Mouse (Mus musculus) MEL (cell line): ENCODE data around the gene Mybpc2. TPM values are rescaled to one million over a fixed set of nuclear protein-coding genes. Genes with fewer than 3 reads are reported as not detected.

Experiments
- DNase-seq: peaks from one replicate; pipeline ENCODE4 v3.0.0; 2011; ENCODE audit warnings: low read depth, low spot score
- H3K27ac ChIP-seq: 2 replicates; pipeline ENCODE4 v1.5.1; 2012; ENCODE audit warnings: low read depth, mild to moderate bottlenecking, control low read depth, low read length, moderate library complexity; ENCODE audit not compliant: control insufficient read depth
- H3K27me3 ChIP-seq, 2 experiments: fragments of 150-350 bp in 1 of 2; sonication (generic) in 1 of 2; 2 replicates each; pipeline ENCODE4 v1.6.1; 2012; ENCODE audit warnings: low read length in 2 of 2, mild to moderate bottlenecking in 2 of 2, improper control_type of control experiment in 1 of 2, moderate library complexity in 1 of 2; ENCODE audit not compliant: insufficient read depth in 2 of 2, control insufficient read depth in 1 of 2
- H3K36me3 ChIP-seq, 2 experiments: 2 replicates each; pipeline ENCODE4 v1.6.1; 2012 to 2014; ENCODE audit warnings: low read length in 2 of 2, improper control_type of control experiment in 1 of 2, inconsistent platforms in 1 of 2, mild to moderate bottlenecking in 1 of 2; ENCODE audit not compliant: insufficient read depth in 2 of 2, control insufficient read depth in 1 of 2
- H3K4me1 ChIP-seq, 2 experiments: fragments of 150-350 bp in 1 of 2; sonication (generic) in 1 of 2; 2 replicates each; pipeline ENCODE4 v1.6.1; 2012; ENCODE audit warnings: low read length in 2 of 2, improper control_type of control experiment in 1 of 2, mild to moderate bottlenecking in 1 of 2; ENCODE audit not compliant: insufficient read depth in 2 of 2, control insufficient read depth in 1 of 2
- H3K4me3 ChIP-seq, 2 experiments: fragments of 150-350 bp in 1 of 2; sonication (generic) in 1 of 2; 2 replicates each; pipeline ENCODE4 v1.5.1; 2012; ENCODE audit warnings: low read depth in 2 of 2, low read length in 2 of 2, mild to moderate bottlenecking in 2 of 2, moderate library complexity in 2 of 2, control low read depth in 1 of 2, improper control_type of control experiment in 1 of 2; ENCODE audit not compliant: control insufficient read depth in 1 of 2, insufficient read depth in 1 of 2
- H3K79me2 ChIP-seq: 2 replicates; pipeline ENCODE4 v1.6.1; 2012; ENCODE audit warnings: mild to moderate bottlenecking, low read length, moderate library complexity; ENCODE audit not compliant: control insufficient read depth, poor library complexity, insufficient read depth
- H3K9ac ChIP-seq: 2 replicates; pipeline ENCODE4 v1.6.1; 2012; ENCODE audit warnings: low read depth, mild to moderate bottlenecking, control low read depth, low read length, moderate library complexity; ENCODE audit not compliant: control insufficient read depth, poor library complexity, severe bottlenecking
- H3K9me3 ChIP-seq: fragments of 150-350 bp; sonication (generic); replicated peaks from 2 replicates; pipeline ENCODE4 v1.6.1; 2012; ENCODE audit warnings: mild to moderate bottlenecking, low read length, improper control_type of control experiment, moderate library complexity; ENCODE audit not compliant: insufficient read depth
- BHLHE40 ChIP-seq: IDR thresholded peaks from 2 replicates; pipeline ENCODE4 v1.6.1; 2012; ENCODE audit warnings: low read depth, mild to moderate bottlenecking, inconsistent platforms, low read length, improper control_type of control experiment, borderline replicate concordance
- CHD2 ChIP-seq: IDR thresholded peaks from 2 replicates; pipeline ENCODE4 v1.6.1; 2011; ENCODE audit warnings: low read length, improper control_type of control experiment
- CTCF ChIP-seq, 3 experiments: IDR thresholded peaks in 2 of 3; conservative IDR thresholded peaks in 1 of 3; 2 replicates each; pipeline ENCODE4 v1.5.1; 2011 to 2012; ENCODE audit warnings: low read length in 3 of 3, low read depth in 2 of 3, mild to moderate bottlenecking in 2 of 3, improper control_type of control experiment in 1 of 3, inconsistent platforms in 1 of 3, mixed read lengths in 1 of 3, moderate library complexity in 1 of 3; ENCODE audit not compliant: control insufficient read depth in 1 of 3, insufficient read depth in 1 of 3, poor library complexity in 1 of 3, severe bottlenecking in 1 of 3
- E2F4 ChIP-seq: IDR thresholded peaks from 2 replicates; pipeline ENCODE4 v1.6.1; 2011; ENCODE audit warnings: low read depth, low read length, improper control_type of control experiment, borderline replicate concordance
- ETS1 ChIP-seq: IDR thresholded peaks from 2 replicates; pipeline ENCODE4 v1.6.1; 2012; ENCODE audit warnings: low read depth, mild to moderate bottlenecking, inconsistent platforms, low read length, improper control_type of control experiment, moderate library complexity
- GATA1 ChIP-seq: IDR thresholded peaks from 2 replicates; pipeline ENCODE4 v1.6.1; 2011; ENCODE audit warnings: low read depth, low read length, improper control_type of control experiment
- MEF2A ChIP-seq: IDR thresholded peaks from 2 replicates; pipeline ENCODE4 v1.6.1; 2014; ENCODE audit warnings: low read depth, mild to moderate bottlenecking, inconsistent platforms, low read length, improper control_type of control experiment; ENCODE audit not compliant: poor library complexity, insufficient replicate concordance, severe bottlenecking; ENCODE audit errors: extremely low read depth
- MXI1 ChIP-seq: IDR thresholded peaks from 2 replicates; pipeline ENCODE4 v1.6.1; 2011; ENCODE audit warnings: mild to moderate bottlenecking, low read depth, low read length, improper control_type of control experiment
- NRF1 ChIP-seq: IDR thresholded peaks from 2 replicates; pipeline ENCODE4 v1.6.1; 2014; ENCODE audit warnings: low read depth, mild to moderate bottlenecking, inconsistent platforms, low read length, improper control_type of control experiment, moderate library complexity; ENCODE audit not compliant: poor library complexity, insufficient read depth, severe bottlenecking
- POLR2A ChIP-seq, 2 experiments: IDR thresholded peaks; 2 replicates each; pipeline ENCODE4 v1.6.1; 2011 to 2012; ENCODE audit warnings: low read length in 2 of 2, mild to moderate bottlenecking in 2 of 2, control low read depth in 1 of 2, improper control_type of control experiment in 1 of 2, low read depth in 1 of 2, moderate library complexity in 1 of 2; ENCODE audit not compliant: control insufficient read depth in 1 of 2, insufficient read depth in 1 of 2, poor library complexity in 1 of 2
- POLR2AphosphoS2 ChIP-seq: IDR thresholded peaks from 2 replicates; pipeline ENCODE4 v1.6.1; 2011; ENCODE audit warnings: low read length, improper control_type of control experiment
- RAD21 ChIP-seq: IDR thresholded peaks from 2 replicates; pipeline ENCODE4 v1.6.1; 2011; ENCODE audit warnings: mild to moderate bottlenecking, low read depth, low read length, improper control_type of control experiment
- RCOR1 ChIP-seq: IDR thresholded peaks from 2 replicates; pipeline ENCODE4 v1.6.1; 2012; ENCODE audit warnings: low read depth, mild to moderate bottlenecking, inconsistent platforms, low read length, improper control_type of control experiment
- SIN3A ChIP-seq: IDR thresholded peaks from 2 replicates; pipeline ENCODE4 v1.6.1; 2012; ENCODE audit warnings: low read length, improper control_type of control experiment, inconsistent platforms
- SMC3 ChIP-seq: IDR thresholded peaks from 2 replicates; pipeline ENCODE4 v1.6.1; 2011; ENCODE audit warnings: low read depth, low read length, improper control_type of control experiment
- TAL1 ChIP-seq: IDR thresholded peaks from 2 replicates; pipeline ENCODE4 v1.6.1; 2012; ENCODE audit warnings: mild to moderate bottlenecking, inconsistent platforms, low read length, moderate library complexity, mixed read lengths
- TBP ChIP-seq: IDR thresholded peaks from 2 replicates; pipeline ENCODE4 v1.8.0; 2011; ENCODE audit warnings: low read depth, low read length, improper control_type of control experiment
- USF1 ChIP-seq: IDR thresholded peaks from 2 replicates; pipeline ENCODE4 v1.6.1; 2014; ENCODE audit warnings: low read depth, mild to moderate bottlenecking, inconsistent platforms, low read length, improper control_type of control experiment, moderate library complexity
- ZKSCAN1 ChIP-seq: IDR thresholded peaks from 2 replicates; pipeline ENCODE4 v1.6.1; 2012; ENCODE audit warnings: low read depth, mild to moderate bottlenecking, inconsistent platforms, low read length, improper control_type of control experiment, moderate library complexity
- ZMIZ1 ChIP-seq: IDR thresholded peaks from 2 replicates; pipeline ENCODE4 v1.6.1; 2012; ENCODE audit warnings: low read depth, mild to moderate bottlenecking, inconsistent platforms, low read length, improper control_type of control experiment, moderate library complexity
- polyA plus RNA-seq, 2 experiments: library from polyadenylated mRNA; stranded (reverse) in 1 of 2; unstranded in 1 of 2; fragments of >175 nt in 1 of 2; fragments of >200 nt in 1 of 2; gene quantifications; 2 replicates each; pipeline versions ENCODE4 v1.2.1 to v1.2.4; 2012; ENCODE audit warnings: low replicate concordance in 2 of 2, low read depth in 1 of 2; ENCODE audit not compliant: insufficient read length in 2 of 2, insufficient read depth in 1 of 2, missing spikeins in 1 of 2
- total RNA-seq: library from RNA; depleted of rRNA; stranded (reverse); fragments of 300-350 nt; gene quantifications from 2 replicates; pipeline ENCODE4 v1.2.3, GENCODE M21; 2012

Gene Mybpc2
- total and polyA plus RNA-seq, 3 experiments = not detected

GRCm38 (mm10) chr7:44471880-44472557 lies 52.4 kb downstream of the Mybpc2 start:
- Histone ChIP-seq H3K27me3 (0 out of 4 replicates have a peak, but pooled peaks cover 0 to 2% of the 10 kb centered on the region in 2 experiments), H3K9me3 (no peaks in the 10 kb centered on the region), H3K4me1 (peaks cover 0 to 10% of the 10 kb centered on the region in 2 experiments; a peak in 2 of 4 replicates), H3K36me3 (no peaks in the 10 kb centered on the region), H3K27ac (no peak overlapping the region), H3K79me2 (peaks cover 3% of the 10 kb centered on the region), H3K9ac (no peak overlapping the region), H3K4me3 (no peak overlapping the region)
- TF ChIP-seq POLR2AphosphoS2 (0 out of 2 replicates have a peak, but pooled peaks have one; percentile 56), RCOR1 (no peak), POLR2A (IDR thresholded peaks at IDR 0.05; ENCODE audit: control insufficient read depth in 1 of 2, insufficient read depth in 1 of 2, low read depth in 1 of 2, low read length in 2 of 2, poor library complexity in 1 of 2) (peak in 1 of 2 experiments; percentile 33; a peak in 1 of 4 replicates)
- DNase-seq = no peak

GRCm38 (mm10) chr7:44470696-44471612 lies 53.5 kb downstream of the Mybpc2 start:
- H3K27me3 ChIP-seq = no peaks in the 10 kb centered on the region
- TF ChIP-seq TBP = no peak
- TF ChIP-seq ETS1 = no peak
- peak; percentile 51 for TF ChIP-seq TAL1
- H3K4me1 ChIP-seq = peaks cover 0 to 10% of the 10 kb centered on the region in 2 experiments; a peak in 2 of 4 replicates
- no peak overlapping the region for H3K4me3 ChIP-seq
- no peaks in the 10 kb centered on the region for H3K36me3 ChIP-seq
- H3K9ac ChIP-seq = no peak overlapping the region
- no peak overlapping the region for H3K27ac ChIP-seq
- peaks cover 3% of the 10 kb centered on the region for H3K79me2 ChIP-seq
- H3K9me3 ChIP-seq = no peaks in the 10 kb centered on the region
- no peak for DNase-seq

DNA sequence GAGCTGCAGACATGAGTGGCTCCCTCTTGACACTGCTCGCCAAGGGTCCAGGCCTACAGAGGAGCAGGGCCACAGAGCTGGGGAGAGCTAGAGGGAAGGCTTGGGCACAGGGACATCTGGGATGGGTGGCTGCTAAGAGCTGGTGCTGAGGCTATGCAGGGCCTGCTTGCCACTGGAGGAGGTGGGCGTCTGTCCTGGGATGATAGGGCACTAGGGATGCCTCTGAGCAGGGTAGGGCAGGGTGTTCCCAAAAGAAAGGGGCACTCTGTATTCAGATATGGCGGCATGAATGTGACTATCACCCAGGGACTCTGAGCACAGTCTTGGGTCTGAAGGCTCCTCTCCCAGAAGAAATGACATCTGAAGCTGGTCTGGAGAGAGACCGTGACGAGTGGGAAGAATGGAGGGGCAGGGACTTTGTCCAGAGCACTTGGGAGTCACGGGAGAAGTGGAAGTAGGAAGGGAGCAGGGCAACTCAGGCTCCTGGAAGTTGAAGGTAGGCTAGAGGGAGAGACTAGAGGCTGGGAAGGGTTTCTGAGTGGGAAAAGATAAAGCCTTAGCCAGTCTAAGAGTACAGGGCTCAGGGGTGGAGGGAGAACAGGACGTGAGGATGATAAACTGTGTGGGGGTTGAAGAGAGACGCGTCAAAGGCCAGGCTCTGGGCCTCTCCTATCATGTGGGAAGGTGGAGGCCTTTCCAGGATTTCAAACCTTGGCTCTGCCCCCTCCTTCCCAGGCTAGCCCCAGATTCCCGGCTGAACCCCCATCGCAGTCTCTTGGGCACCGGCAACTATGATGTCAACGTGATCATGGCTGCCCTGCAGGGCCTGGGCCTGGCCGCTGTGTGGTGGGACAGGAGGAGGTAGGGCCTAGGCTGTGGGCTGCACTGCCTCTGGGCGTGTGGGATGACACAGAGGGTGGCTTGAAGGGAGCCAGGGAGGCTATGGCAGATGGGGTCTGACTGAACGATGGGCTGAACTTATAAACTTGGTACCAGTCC lies 54.5 kb downstream of the Mybpc2 start:
- no peak overlapping the region for H3K27ac ChIP-seq
- H3K4me1 ChIP-seq = peaks cover 0 to 10% of the 10 kb centered on the region in 2 experiments; a peak in 2 of 4 replicates
- no peak overlapping the region for H3K9ac ChIP-seq
- TF ChIP-seq CHD2 = no peak
- no peak for TF ChIP-seq NRF1
- TF ChIP-seq USF1 = no peak
- TF ChIP-seq TAL1 = no peak
- no peak for TF ChIP-seq E2F4
- TF ChIP-seq BHLHE40 = no peak
- no peak for TF ChIP-seq ZKSCAN1
- TF ChIP-seq SMC3 = no peak
- no peak for TF ChIP-seq GATA1
- TF ChIP-seq CTCF (IDR thresholded peaks at IDR 0.05 in 2 of 3, conservative IDR thresholded peaks at IDR 0.05 in 1 of 3; ENCODE audit: control insufficient read depth in 1 of 3, insufficient read depth in 1 of 3, low read depth in 2 of 3, low read length in 3 of 3, poor library complexity in 1 of 3, severe bottlenecking in 1 of 3) = no peak
- no peak for TF ChIP-seq MXI1
- TF ChIP-seq ZMIZ1 = no peak
- no peak for TF ChIP-seq RAD21
- TF ChIP-seq MEF2A = no peak
- TF ChIP-seq SIN3A = no peak
- no peak overlapping the region for H3K4me3 ChIP-seq
- H3K36me3 ChIP-seq = no peaks in the 10 kb centered on the region
- no peaks in the 10 kb centered on the region for H3K27me3 ChIP-seq
- DNase-seq = no peak
- no peaks in the 10 kb centered on the region for H3K9me3 ChIP-seq
- H3K79me2 ChIP-seq = peaks cover 3% of the 10 kb centered on the region
